Mouse (Mus musculus): ENCODE data around the gene Gm853.
A peak's percentile ranks its signal among the peaks of the same experiment; 100 is the strongest.

Gene Gm853

GRCm38 (mm10) chr4:130173911-130174311 is 48.3 kb downstream of the Gm853 start:
- DNase-seq = no peak

DNA sequence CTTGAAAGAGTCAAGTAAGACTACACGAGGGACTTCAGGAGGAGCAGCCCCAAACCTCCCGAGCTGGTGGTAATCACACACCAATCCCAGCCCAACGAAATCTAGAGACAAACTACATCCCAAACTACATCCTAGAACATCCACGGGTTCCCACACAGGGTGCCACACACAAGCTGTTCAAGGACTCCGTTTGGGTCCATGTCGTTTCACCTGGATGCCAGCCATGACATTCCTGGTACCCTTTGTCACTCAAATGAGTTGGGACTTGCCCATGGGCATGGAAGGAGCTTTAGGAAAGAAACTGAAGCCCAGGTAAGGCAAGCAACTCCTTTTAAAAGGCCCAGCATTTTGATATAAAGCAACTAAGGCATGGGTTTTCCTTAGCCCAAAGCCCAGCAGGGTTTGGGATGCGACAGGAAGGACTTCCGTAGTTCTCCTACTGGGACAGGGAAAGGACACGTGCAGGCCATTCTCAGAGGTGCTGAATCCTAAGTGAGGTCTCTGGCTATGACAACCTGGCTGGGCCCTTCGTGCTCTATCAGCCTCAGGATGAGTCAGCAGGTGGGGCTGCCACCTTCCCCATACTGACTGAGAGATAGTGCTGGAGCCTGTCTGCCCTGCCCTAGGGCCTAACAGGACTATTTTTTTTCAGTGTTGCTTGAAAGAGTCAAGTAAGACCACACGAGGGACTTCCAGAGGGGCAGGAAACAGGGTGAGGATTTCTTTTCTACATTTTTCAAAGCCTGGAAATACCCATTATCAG is 49.0 kb downstream of the Gm853 start:
- no peak for DNase-seq

DNA sequence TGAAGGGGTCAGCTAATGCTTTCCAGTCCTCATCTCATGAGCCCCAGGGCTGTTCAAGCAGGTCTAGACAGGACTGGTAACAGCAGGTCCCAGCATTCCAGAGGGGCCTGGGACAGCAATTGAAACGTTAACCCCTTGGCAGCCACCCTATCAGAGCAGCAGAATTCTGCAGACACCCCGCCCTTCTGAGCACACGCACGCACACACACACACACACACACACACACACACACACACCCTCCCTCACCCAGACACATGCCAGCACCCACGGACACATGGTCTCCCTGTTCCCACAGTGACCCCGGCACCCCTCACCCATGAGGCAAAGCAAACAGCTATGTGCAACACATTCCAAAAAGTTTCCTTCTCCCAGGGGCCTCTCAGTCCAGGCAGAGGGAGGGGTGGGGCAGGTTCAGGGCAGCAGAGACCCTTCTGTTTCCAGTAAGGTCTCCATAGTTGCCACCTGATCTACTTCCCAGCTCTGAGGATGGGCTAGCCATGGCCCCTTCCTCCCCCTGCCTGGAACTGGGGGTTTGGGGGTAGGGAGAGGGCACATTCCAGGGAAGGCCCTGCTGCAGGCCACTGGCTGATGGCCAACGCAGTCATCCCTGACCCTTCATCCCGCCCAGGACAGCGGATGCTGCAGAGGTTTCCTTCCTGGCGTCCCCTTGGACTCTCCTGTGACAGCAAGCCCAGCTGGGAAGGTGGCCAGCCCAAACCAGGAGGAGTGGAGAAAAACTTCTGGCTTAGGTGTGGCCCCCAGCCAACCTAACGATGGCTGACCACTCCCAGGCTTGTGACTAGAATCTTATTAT is 50.0 kb downstream of the Gm853 start:
- peak; percentile 63 for DNase-seq

GRCm38 (mm10) chr4:130170362-130170761 is 51.8 kb downstream of the Gm853 start:
- no peak for DNase-seq

DNA sequence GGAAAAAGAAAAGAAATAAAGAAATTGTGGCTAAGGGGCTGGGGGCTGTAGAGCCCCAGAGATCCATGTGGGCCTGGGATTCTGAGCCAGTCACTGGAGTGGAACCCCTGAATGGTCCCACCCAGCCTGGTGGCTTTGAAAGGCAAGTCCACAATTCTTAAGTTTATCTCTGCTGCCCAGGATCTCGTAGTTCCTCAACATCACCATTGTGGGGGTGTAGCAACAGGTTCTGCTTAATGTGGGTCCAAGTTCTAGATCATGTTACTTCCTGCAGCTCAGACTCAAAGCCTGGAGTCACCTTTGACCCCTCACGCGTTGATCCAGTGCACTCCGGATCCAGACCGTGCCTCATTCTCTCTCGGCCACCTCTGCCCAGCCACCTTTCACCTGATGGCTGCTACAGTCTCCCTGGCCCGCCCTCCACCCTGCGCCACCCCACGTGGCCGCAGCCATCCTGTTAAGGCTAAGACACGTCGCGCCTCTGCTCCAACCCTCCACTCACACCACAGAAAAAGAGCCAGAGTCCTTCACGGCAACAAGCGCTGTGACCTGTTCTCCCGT is 52.7 kb downstream of the Gm853 start:
- DNase-seq = no peak

DNA sequence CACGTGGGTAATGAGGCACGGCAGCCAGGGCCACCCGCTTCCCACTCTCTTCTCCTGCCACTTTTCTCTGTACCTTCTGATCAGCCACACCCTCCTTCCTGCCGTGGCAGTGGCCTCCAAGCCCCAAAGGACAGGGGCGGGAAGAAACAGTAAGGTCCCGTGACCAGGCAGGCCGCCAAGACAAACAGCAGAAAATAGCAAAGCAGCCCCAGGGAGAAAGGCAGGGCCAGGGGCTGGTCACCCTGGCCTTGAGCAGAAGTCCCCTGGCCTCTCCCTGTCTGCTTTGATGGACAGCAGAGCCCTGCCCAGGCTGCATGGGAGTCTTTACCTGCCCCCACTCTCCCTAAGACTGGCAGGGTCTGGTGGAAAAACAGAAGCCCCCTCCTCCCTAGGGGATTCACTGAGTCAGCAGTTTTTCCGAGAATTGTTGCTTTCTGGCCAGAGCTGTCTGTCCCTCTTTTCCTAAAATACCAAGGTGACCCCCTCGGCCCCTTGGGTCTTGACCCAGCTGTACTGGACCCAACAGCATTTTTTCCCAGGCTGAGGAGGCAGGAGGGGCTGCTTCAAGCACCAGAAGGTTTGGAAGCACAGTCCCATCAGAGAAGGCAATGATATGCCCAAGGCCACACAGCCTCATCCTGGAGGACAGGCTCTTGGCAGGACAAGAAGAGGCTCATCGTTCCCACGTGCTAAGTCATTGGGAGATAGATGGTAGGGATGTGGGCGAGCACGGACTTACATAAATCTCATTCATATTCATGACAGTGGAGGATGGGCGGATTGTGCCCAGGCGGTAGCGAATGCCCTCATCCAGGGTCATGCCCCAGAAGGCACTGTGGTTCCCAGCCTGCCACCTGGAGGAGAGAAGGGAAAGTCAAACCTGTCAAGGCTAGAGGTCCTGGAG is 53.7 kb downstream of the Gm853 start:
- DNase-seq = peak; percentile 49

DNA sequence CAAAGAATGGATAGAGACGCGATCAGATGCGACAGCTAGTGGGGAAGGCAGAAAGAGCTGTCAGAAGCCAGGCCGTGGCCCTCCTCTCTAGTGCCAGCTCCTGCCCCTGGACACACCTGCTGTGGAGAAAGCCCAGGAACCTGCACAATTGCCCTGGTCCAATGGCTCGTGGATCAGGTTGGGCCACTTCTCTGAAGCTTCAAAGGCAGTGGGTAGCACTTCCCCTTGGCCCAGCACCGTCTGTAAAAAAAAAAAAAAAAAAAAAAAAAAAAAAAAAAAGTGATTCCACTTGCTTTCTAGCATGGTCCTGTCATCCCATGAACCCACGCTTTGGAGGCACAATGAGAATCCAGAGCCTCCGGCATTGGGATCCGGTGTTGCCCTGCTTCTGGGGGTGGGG is 54.4 kb downstream of the Gm853 start:
- no peak for DNase-seq

DNA sequence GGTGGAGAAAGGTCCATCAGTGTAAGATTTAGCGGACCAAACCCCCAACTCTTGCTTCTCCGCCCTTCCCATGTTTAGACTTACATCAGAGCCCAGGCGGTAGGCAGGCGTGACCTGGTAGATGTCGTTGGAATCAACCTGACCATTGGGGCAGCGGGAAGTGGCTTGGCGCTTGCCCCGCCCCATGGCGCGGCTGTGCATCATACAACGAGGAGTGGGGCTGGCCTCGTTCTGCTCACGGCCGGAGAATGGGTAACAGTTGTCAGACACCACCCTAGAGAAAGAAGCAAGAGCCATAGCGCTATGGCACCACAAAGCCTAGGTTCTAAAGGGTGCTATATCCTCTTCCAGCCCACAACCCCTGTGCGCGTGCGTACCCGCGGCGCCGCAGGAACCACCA is 54.9 kb downstream of the Gm853 start:
- peak; percentile 24 for DNase-seq

GRCm38 (mm10) chr4:130166592-130166991 is 55.6 kb downstream of the Gm853 start:
- DNase-seq = no peak

- no peak for DNase-seq
Observed at GRCm38 (mm10) chr4:130166061-130166460, 56.1 kb downstream of the Gm853 start.

DNA sequence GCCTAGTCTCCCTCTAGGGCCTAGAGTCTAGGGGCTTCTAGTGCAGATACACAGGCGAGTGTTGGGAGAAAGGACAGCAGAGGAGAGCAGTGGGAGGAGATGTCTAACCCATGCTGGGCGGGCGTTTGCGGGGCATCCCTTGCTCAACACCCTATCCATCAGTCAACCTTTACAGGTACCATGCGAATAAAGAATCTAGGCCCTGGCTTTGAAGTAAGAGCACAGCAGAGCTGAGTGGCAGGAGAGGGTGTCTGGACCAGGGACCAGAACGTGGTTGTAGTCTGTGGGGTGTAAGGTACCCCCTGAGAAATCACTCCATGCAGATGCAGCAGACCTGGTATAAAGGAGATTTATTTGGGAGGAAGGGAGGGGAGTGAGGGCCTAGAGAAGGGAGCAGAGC is 58.1 kb downstream of the Gm853 start:
- no peak for DNase-seq

GRCm38 (mm10) chr4:130163391-130163861 is 58.8 kb downstream of the Gm853 start:
- DNase-seq = peak; percentile 44

DNA sequence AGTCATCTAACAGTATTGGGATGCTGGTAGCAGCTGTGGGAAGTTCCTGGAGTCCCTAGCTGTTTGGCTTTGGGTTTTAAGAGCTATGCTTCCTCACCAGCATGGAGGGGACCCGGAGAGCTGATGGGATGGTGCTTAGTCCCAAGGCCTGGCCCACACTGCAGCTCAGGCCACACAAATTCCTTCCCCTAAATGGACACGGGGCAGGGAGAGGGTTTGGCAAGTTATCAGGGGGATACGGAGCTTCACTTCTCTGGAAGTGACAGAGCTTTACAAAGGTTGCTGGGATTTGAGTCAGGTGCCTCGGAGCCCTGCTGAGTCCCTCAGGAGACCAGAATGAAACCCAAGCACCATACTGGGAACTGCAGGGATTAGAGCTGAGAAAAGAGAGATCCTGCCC is 60.9 kb downstream of the Gm853 start:
- DNase-seq = no peak
